Mouse (Mus musculus): ENCODE data around the gene Proser3. TPM values are rescaled to one million over a fixed set of nuclear protein-coding genes. Genes with fewer than 3 reads are reported as not detected.

Proser3 gene
- 8.7 and 10.0 TPM in 2 replicates for polyA plus RNA-seq (2015; fragmentation: Nextera tagmentation; extraction: Ambion mirVana)

- peak within 1 kb of the TSS; percentile 67 for H3K9ac ChIP-seq
- peak within 1 kb of the TSS; percentile 91 for H3K4me2 ChIP-seq (replicated peaks)
- ATAC-seq, result peak; percentile 97
- H3K27me3 ChIP-seq (replicated peaks), result no peaks in the 10 kb centered on the region
- H3K36me3 ChIP-seq, result peaks cover 16% of the 10 kb centered on the region
- peaks cover 12% of the 10 kb centered on the region for H3K4me1 ChIP-seq (replicated peaks)
- H3K27ac ChIP-seq, result peak within 1 kb of the TSS; percentile 96
- no peaks in the 10 kb centered on the region for H3K9me3 ChIP-seq
- WGBS, result under 1% methylated on average over 44 of the region's 44 CpGs
- H3K4me3 ChIP-seq (replicated peaks), result peak within 1 kb of the TSS; percentile 57
These were observed at the start of gene Proser3, which contains the start of gene Hspb6 for GRCm38 (mm10) chr7:30552102-30553020. Proser3 (minus strand) TSS chr7:30552299. Hspb6 (plus strand) TSS chr7:30552178.

- Histone ChIP-seq H3K27me3 (replicated peaks) (no peaks in the 10 kb centered on the region), H3K4me2 (replicated peaks) (no peak overlapping the region), H3K27ac (peak overlapping the region; percentile 22), H3K4me3 (replicated peaks) (no peak overlapping the region), H3K9me3 (no peaks in the 10 kb centered on the region), H3K36me3 (no peaks in the 10 kb centered on the region), H3K4me1 (replicated peaks) (peaks cover 3% of the 10 kb centered on the region; the same call in 1 of the 2 replicates), H3K9ac (no peak overlapping the region)
- ATAC-seq, result no peak
- 69% methylated on average over 7 of the region's 7 CpGs for WGBS
These were observed 48.6 kb upstream of the Proser3 start for GRCm38 (mm10) chr7:30600651-30601050.

DNA sequence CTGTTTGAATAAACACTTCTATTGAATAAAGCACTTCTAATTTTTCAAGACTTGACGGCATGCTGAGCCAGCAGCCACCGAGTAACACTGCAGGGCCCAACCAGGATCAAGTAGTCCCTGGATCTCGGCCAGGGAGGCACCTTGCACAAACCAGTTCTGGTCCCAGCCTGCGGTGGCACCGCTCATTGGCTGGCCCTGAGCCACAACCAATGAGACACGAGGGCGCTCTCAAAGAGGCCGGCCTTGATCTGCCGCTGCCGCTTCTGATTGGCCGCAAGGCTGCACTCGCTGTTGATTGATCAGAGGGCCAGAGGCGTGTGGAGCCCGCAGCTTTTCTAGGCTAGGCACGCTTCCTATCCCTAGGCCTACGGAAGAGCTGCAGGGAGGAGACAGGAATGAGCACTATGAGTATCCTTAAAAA, 47.8 kb upstream of the Proser3 start:
- Histone ChIP-seq H3K4me1 (replicated peaks) (peaks cover 3% of the 10 kb centered on the region; the same call in 1 of the 2 replicates), H3K9ac (no peak overlapping the region), H3K36me3 (no peaks in the 10 kb centered on the region), H3K27ac (peak overlapping the region; percentile 40), H3K4me3 (replicated peaks) (no peak overlapping the region), H3K4me2 (replicated peaks) (peak overlapping the region; percentile 30), H3K9me3 (no peaks in the 10 kb centered on the region), H3K27me3 (replicated peaks) (no peaks in the 10 kb centered on the region)
- 2% methylated on average over 16 of the region's 16 CpGs for WGBS
- peak; percentile 93 for ATAC-seq

DNA sequence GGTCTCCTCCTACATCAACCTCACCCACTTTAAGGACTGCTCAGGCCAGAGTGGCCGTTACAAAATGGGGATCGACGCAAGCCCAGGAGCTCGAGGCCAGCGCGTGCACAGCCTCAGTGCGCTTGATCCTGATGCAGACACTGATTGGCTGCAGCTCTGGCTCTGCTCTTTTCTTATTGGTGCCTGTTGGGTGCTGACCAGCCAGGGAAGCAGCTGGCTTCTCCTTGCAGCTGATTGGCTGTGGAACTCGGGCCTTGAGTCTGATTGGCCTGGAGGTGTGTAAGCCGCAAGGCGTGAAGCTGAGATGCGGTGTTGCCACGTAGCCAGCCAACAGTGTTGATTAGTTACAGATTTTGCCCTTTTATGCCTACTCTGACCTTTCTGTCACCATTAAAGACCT, 46.7 kb upstream of the Proser3 start, which contains the start of gene Zbtb32:
Gene Zbtb32, minus strand, starts transcription at position 124 of the 400 bp plus-strand sequence.
- WGBS, result 93% methylated on average over 12 of the region's 12 CpGs
- peak within 1 kb of the TSS; percentile 30 for H3K4me2 ChIP-seq (replicated peaks)
- no peak within 1 kb of the TSS for H3K9ac ChIP-seq
- H3K4me1 ChIP-seq (replicated peaks), result peaks cover 7% of the 10 kb centered on the region
- no peaks in the 10 kb centered on the region for H3K9me3 ChIP-seq
- no peaks in the 10 kb centered on the region for H3K27me3 ChIP-seq (replicated peaks)
- H3K27ac ChIP-seq, result 0 out of 2 replicates have a peak within 1 kb of the TSS, but pooled peaks have one; percentile 40
- no peak within 1 kb of the TSS for H3K4me3 ChIP-seq (replicated peaks)
- H3K36me3 ChIP-seq, result no peaks in the 10 kb centered on the region
- ATAC-seq, result no peak

DNA sequence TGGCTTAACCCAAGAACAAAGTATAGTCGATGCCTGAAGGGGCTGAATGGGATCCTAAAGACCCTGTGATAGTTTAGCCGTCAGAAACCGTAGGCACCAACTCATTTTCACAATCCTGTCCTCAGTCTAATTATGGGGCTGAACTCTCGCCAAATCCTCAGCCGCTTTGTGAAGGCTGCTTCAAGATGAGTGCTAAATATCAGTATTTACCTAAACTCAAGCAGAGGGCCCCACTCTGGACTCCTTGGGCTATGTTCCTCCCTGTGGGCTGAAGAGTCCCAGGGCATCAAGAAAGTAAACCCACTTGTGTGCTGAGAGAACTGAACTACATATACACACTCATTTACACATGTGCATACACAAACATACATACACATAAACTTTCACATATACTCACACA, 44.7 kb upstream of the Proser3 start:
- H3K9me3 ChIP-seq, result no peaks in the 10 kb centered on the region
- no peak overlapping the region for H3K27ac ChIP-seq
- no peak overlapping the region for H3K4me2 ChIP-seq (replicated peaks)
- no peaks in the 10 kb centered on the region for H3K36me3 ChIP-seq
- 84% methylated on average over 5 of the region's 5 CpGs for WGBS
- H3K9ac ChIP-seq, result no peak overlapping the region
- no peak overlapping the region for H3K4me3 ChIP-seq (replicated peaks)
- H3K27me3 ChIP-seq (replicated peaks), result no peaks in the 10 kb centered on the region
- ATAC-seq, result no peak
- peaks cover 13% of the 10 kb centered on the region for H3K4me1 ChIP-seq (replicated peaks)

DNA sequence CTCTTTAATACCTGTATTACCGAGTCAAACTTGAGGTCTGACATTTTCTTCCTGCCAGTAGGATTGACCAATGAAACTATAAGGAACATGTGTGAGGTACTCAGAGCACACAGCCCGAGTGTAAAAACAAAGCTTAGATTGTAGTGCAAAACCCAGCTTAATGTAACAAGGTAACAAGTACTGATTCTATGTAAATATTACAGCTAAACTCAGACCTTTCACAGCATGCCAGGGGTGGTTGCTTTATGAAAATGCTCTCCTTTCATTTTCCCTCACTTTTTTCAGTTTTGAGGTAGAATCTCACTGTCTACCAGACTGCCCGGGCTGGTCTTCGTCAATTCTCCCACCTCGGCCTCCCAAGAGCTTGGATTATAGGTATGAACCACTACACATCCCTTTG, 44.0 kb upstream of the Proser3 start:
- H3K9me3 ChIP-seq, result no peaks in the 10 kb centered on the region
- peaks cover 17% of the 10 kb centered on the region for H3K4me1 ChIP-seq (replicated peaks)
- H3K36me3 ChIP-seq, result no peaks in the 10 kb centered on the region
- H3K4me3 ChIP-seq (replicated peaks), result no peak overlapping the region
- 80% methylated on average over 5 of the region's 5 CpGs for WGBS
- no peak overlapping the region for H3K27ac ChIP-seq
- H3K4me2 ChIP-seq (replicated peaks), result no peak overlapping the region
- H3K27me3 ChIP-seq (replicated peaks), result no peaks in the 10 kb centered on the region
- H3K9ac ChIP-seq, result no peak overlapping the region
- no peak for ATAC-seq

DNA sequence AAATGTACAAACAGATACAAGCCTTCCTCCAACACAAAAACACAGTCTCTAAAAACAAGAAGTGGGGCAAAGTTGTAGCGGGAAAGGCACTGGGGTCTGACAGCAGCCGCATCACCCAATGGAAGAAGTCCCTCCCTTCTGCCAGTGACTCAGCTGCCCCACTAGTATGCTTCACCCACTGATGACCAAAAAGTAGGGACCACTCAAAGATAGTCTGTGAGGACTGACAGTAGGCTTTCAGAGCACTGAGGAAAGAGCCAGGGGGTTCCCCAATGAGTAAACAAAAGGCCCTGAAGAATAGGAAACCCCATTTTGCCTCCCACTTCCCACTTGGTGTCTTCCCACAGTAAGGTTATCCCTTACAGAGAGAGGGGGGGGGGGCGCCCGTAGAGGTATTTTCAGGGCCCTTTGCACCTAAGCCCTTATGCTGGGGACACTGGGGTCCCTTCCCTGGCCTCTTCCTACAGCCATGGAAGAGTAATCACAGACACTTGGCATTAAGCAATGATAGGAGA, 42.5 kb upstream of the Proser3 start:
- Histone ChIP-seq H3K4me3 (replicated peaks) (no peak overlapping the region), H3K9ac (no peak overlapping the region), H3K36me3 (no peaks in the 10 kb centered on the region), H3K4me1 (replicated peaks) (peaks cover 23% of the 10 kb centered on the region), H3K4me2 (replicated peaks) (no peak overlapping the region), H3K27ac (no peak overlapping the region), H3K27me3 (replicated peaks) (no peaks in the 10 kb centered on the region), H3K9me3 (no peaks in the 10 kb centered on the region)
- WGBS, result 75% methylated on average over 4 of the region's 4 CpGs
- ATAC-seq, result no peak

DNA sequence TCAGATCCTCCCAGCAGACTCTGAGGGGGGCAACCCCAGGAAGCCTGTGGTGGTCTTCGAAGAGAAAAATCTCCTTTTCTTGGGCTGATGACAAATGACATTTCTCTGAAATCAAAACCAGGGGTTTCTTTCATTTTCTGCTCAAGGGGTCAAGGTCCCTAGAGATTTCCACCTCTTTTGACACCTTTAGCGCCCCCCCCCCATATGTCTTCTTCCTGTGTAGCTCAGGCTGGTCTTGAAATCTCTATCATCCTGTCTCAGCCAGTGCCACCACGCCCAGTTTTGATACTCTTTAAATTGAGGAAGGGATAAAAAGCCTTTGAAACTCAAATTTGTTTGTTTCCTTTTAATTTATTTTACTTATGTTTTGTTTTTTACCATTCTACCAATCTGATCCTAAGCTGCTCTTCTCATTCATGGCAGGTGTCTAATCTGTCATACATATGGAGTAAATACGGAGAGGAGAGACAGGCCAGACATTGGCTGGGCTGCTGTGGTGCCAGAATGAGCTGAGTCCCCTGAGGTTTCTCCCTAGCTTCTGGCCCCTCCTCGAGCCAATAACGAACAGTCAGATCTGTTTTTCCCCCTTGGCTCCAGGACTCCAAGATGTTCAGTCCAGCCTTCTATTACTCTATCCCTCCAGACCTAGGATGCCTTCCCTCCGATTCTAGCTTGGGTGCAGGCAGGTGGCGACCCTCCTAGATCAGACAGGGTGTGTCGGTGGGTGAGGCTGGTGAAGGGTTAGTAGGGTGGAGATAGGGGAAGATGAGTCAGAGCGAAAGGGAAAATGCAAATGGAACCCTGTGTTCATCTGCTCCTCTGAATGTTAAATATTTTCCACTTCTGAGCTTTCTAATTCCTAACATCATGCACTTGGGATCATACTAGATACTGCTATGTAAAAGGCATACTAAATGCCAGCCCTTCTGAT, 41.7 kb upstream of the Proser3 start:
- WGBS, result 66% methylated on average over 10 of the region's 10 CpGs
- no peaks in the 10 kb centered on the region for H3K27me3 ChIP-seq (replicated peaks)

GRCm38 (mm10) chr7:30592772-30593423, 40.8 kb upstream of the Proser3 start:
- Histone ChIP-seq H3K9ac (no peak overlapping the region), H3K9me3 (no peaks in the 10 kb centered on the region), H3K4me2 (replicated peaks) (no peak overlapping the region), H3K4me1 (replicated peaks) (peaks cover 23% of the 10 kb centered on the region), H3K36me3 (no peaks in the 10 kb centered on the region), H3K4me3 (replicated peaks) (no peak overlapping the region), H3K27ac (no peak overlapping the region), H3K27me3 (replicated peaks) (no peaks in the 10 kb centered on the region)
- no peak for ATAC-seq
- 54% methylated on average over 5 of the region's 5 CpGs for WGBS

More for the DNA sequence above, 41.7 kb upstream of the Proser3 start:
- Histone ChIP-seq H3K4me3 (replicated peaks) (no peak overlapping the region), H3K36me3 (no peaks in the 10 kb centered on the region), H3K4me1 (replicated peaks) (peaks cover 23% of the 10 kb centered on the region), H3K27ac (no peak overlapping the region), H3K9me3 (no peaks in the 10 kb centered on the region), H3K9ac (no peak overlapping the region), H3K4me2 (replicated peaks) (no peak overlapping the region)
- no peak for ATAC-seq

DNA sequence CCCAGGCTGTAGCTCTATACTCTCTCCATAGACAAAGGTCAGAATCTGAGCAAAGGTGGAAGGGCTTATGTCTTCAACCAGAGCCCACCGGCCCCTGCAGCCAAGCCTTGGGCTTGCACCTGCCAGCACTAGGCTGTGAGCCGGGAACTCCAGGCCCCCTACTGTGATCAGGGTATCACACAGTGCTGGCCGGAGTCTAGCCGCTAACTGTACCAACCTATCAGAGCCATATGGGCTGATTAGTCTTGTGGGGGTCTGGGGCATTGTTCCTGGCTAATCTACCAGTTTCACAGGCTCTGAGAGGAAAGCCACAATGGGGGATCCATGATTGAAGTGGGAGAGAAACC, 39.5 kb upstream of the Proser3 start:
- Histone ChIP-seq H3K9me3 (no peaks in the 10 kb centered on the region), H3K27ac (no peak overlapping the region), H3K9ac (no peak overlapping the region), H3K36me3 (peaks cover 1% of the 10 kb centered on the region), H3K4me1 (replicated peaks) (peaks cover 34% of the 10 kb centered on the region), H3K27me3 (replicated peaks) (no peaks in the 10 kb centered on the region), H3K4me2 (replicated peaks) (no peak overlapping the region), H3K4me3 (replicated peaks) (no peak overlapping the region)
- 57% methylated on average over 4 of the region's 4 CpGs for WGBS
- no peak for ATAC-seq

- Histone ChIP-seq H3K9ac (no peak overlapping the region), H3K4me2 (replicated peaks) (peak overlapping the region; percentile 80), H3K4me3 (replicated peaks) (no peak overlapping the region), H3K36me3 (peaks cover 5% of the 10 kb centered on the region), H3K27me3 (replicated peaks) (no peaks in the 10 kb centered on the region), H3K27ac (no peak overlapping the region), H3K4me1 (replicated peaks) (peaks cover 37% of the 10 kb centered on the region), H3K9me3 (no peaks in the 10 kb centered on the region)
- ATAC-seq, result no peak
- 75% methylated on average over 9 of the region's 9 CpGs for WGBS
These were observed 39.0 kb upstream of the Proser3 start for GRCm38 (mm10) chr7:30590927-30591604.

Data from intestine, embryonic 15.5 days (tissue).